Mouse (Mus musculus) ovary, postnatal 36 days (tissue): Measurements from ENCODE around the gene Unc5a.

Source experiments
- DNase-seq: peaks from one replicate; pipeline ENCODE4 v3.0.0; 2022; ENCODE audit warnings: low spot score, mixed read lengths

Unc5a gene

GRCm38 (mm10) chr13:54948531-54949493, at the start of gene Unc5a:
TSS of gene Unc5a (plus strand) at chr13:54949411.
- DNase-seq = peak; percentile 33

- no peak for DNase-seq
Observed at GRCm38 (mm10) chr13:54912053-54912452, 37.2 kb upstream of the Unc5a start.

- DNase-seq = no peak
Observed at GRCm38 (mm10) chr13:54912894-54913621, 36.2 kb upstream of the Unc5a start.

- no peak for DNase-seq
Observed at GRCm38 (mm10) chr13:54916644-54917043, 32.6 kb upstream of the Unc5a start.

- DNase-seq = no peak
Observed at GRCm38 (mm10) chr13:54918910-54919309, 30.3 kb upstream of the Unc5a start.

- no peak for DNase-seq
Observed at GRCm38 (mm10) chr13:54919666-54920065, 29.5 kb upstream of the Unc5a start.

GRCm38 (mm10) chr13:54921700-54922099, 27.5 kb upstream of the Unc5a start:
- DNase-seq = no peak

GRCm38 (mm10) chr13:54923705-54924104, 25.5 kb upstream of the Unc5a start:
- no peak for DNase-seq

- no peak for DNase-seq
Observed at GRCm38 (mm10) chr13:54925466-54925865, 23.7 kb upstream of the Unc5a start.

- DNase-seq = no peak
Observed at GRCm38 (mm10) chr13:54926654-54927053, 22.6 kb upstream of the Unc5a start.

- no peak for DNase-seq
Observed at GRCm38 (mm10) chr13:54930123-54930522, 19.1 kb upstream of the Unc5a start.

GRCm38 (mm10) chr13:54934873-54935272, 14.3 kb upstream of the Unc5a start:
- DNase-seq = no peak

- no peak for DNase-seq
Observed at GRCm38 (mm10) chr13:54936173-54936572, 13.0 kb upstream of the Unc5a start.

GRCm38 (mm10) chr13:54937885-54938284, 11.3 kb upstream of the Unc5a start:
- no peak for DNase-seq

- no peak for DNase-seq
Observed at GRCm38 (mm10) chr13:54938493-54938892, 10.7 kb upstream of the Unc5a start.

GRCm38 (mm10) chr13:54944411-54945157, 4.6 kb upstream of the Unc5a start:
- DNase-seq = no peak

- peak; percentile 29 for DNase-seq
Observed at GRCm38 (mm10) chr13:54945332-54945731, 3.9 kb upstream of the Unc5a start.

- no peak for DNase-seq
Observed at GRCm38 (mm10) chr13:54946406-54946805, 2.8 kb upstream of the Unc5a start.

GRCm38 (mm10) chr13:54949592-54949991, 381 bp downstream of the Unc5a start:
- no peak for DNase-seq

GRCm38 (mm10) chr13:54950131-54950530, 920 bp downstream of the Unc5a start:
- no peak for DNase-seq

- DNase-seq = no peak
Observed at GRCm38 (mm10) chr13:54951166-54951565, 2.0 kb downstream of the Unc5a start.

- DNase-seq = no peak
Observed at GRCm38 (mm10) chr13:54954745-54955144, 5.5 kb downstream of the Unc5a start.
